Comparison of ENCODE assay signal across 7 mouse cellular contexts in the genomic region with DNA sequence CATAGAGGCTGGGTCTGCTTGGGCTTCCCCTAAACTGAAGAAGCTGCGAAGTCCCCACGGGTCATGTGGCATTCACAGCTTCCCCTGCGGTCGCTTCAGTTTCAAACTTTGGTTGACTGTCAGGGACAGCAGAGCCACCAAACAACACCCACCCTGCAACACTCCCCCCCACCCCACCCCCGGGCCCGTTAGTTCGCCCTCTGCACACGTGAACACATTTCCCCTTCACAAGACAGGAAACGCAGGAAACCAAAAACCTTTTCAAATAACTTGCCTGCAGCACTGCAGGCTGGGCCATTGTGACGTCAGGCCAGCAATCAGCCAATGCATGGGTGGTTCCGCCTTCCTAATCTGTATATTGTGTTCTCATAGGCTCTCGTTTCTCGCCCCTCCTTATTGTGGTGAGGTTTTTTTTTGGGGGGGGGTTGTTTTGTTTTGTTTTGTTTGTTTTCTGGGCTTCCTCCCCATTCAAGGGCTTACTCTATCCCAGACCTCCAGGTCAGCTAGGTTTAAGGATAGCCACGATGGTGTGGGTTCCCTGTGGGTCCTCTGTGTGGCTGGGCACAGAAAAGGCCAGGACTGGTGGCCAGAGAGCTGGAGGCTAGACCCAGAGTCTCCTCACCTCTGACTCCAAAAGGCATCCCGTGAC.
DNase-seq lines count a peak whose midpoint lies in the region.

No protein-coding gene starts in this region.

- H3K36me3 ChIP-seq in hindbrain, embryonic 10.5 days: no peaks in the 10 kb centered on the region
- no peaks in the 10 kb centered on the region for H3K36me3 ChIP-seq in macrophage (ENCODE audit: inconsistent target)

- peak overlapping the region; percentile 55 for H3K4me3 ChIP-seq in hindbrain, embryonic 10.5 days
- no peak overlapping the region for H3K4me3 ChIP-seq in macrophage (ENCODE audit: inconsistent target)

- H3K79me2 ChIP-seq in macrophage (ENCODE audit: inconsistent target): no peaks in the 10 kb centered on the region

- peak overlapping the region; percentile 87 for H3K27ac ChIP-seq in hindbrain, embryonic 10.5 days
- H3K27ac ChIP-seq in macrophage: peak overlapping the region; percentile 69

- peak; percentile 95 for DNase-seq in MEL-GATA-1-ER (ENCODE audit: extremely low read depth, low read depth)
- DNase-seq in brain, adult 2 months (ENCODE audit: low read depth, low spot score): peak; percentile 77
- peak; percentile 25 to 35 for DNase-seq in frontal cortex, adult 2 months (ENCODE audit: extremely low spot score in 1 of 2, low spot score in 1 of 2)
- peak; percentile 85 for DNase-seq in hindbrain, embryonic 10.5 days (ENCODE audit: low spot score)
- DNase-seq in layer of hippocampus, adult 9-11 months: peak; percentile 69
- DNase-seq in right cerebral cortex, postnatal 36 days (ENCODE audit: low spot score in 2 of 2): peak; percentile 20 to 42

- WGBS in hindbrain, embryonic 10.5 days: 5% methylated on average over 15 of the region's 15 CpGs
- WGBS in macrophage (ENCODE audit: missing documents): 5% methylated on average over 15 of the region's 15 CpGs

- peaks cover 39% of the 10 kb centered on the region for H3K4me1 ChIP-seq in hindbrain, embryonic 10.5 days (replicated peaks)

- H3K27me3 ChIP-seq in hindbrain, embryonic 10.5 days (ENCODE audit: insufficient read depth, poor library complexity, severe bottlenecking): peaks cover 8% of the 10 kb centered on the region; the same call in 1 of the 2 replicates

- H3K9me3 ChIP-seq in hindbrain, embryonic 10.5 days: no peaks in the 10 kb centered on the region

Comparison
In these comparisons a context has a peak if more than half of its experiments do, and no peak if none do; other contexts are left out.
1. DNase-seq: peak in every context shown above with its lines; median percentile 95 in MEL-GATA-1-ER; 85 in hindbrain, embryonic 10.5 days; 77 in brain, adult 2 months; 69 in layer of hippocampus, adult 9-11 months; 31 in right cerebral cortex, postnatal 36 days; 30 in frontal cortex, adult 2 months.